Mouse (Mus musculus): Measurements from ENCODE around the gene Casp7. TPM values are rescaled to one million over a fixed set of nuclear protein-coding genes. Genes with fewer than 3 reads are reported as not detected.

Gene Casp7
- polyA plus RNA-seq, 1 experiment from 2014 or later, result 17.9 TPM

- Histone ChIP-seq H3K9ac (ENCODE audit: low read length) (no peak overlapping the region), H3K27ac (replicated peaks) (no peak overlapping the region), H3K36me3 (ENCODE audit: control insufficient read depth, insufficient read depth, low read length) (no peaks in the 10 kb centered on the region), H3K27me3 (ENCODE audit: control insufficient read depth, insufficient read depth, low read length) (no peaks in the 10 kb centered on the region), H3K9me3 (ENCODE audit: control insufficient read depth, low read length) (no peaks in the 10 kb centered on the region), H3K4me1 (replicated peaks; ENCODE audit: control insufficient read depth, insufficient read depth) (no peaks in the 10 kb centered on the region), H3K4me2 (replicated peaks; ENCODE audit: low read depth) (no peak overlapping the region), H3K4me3 (ENCODE audit: low read depth, low read length) (no peak overlapping the region)
- ATAC-seq (ENCODE audit: low FRiP score, low TSS enrichment) (no peak), DNase-seq (ENCODE audit: low spot score) (no peak)
- TF ChIP-seq EP300 (optimal IDR thresholded peaks at IDR 0.05) (no peak), CTCF (IDR thresholded peaks at IDR 0.05; ENCODE audit: low read depth) (no peak)
- WGBS, result 54% methylated on average over 5 of the region's 5 CpGs
Measured at GRCm38 (mm10) chr19:56450892-56451291, 54.0 kb downstream of the Casp7 start.

GRCm38 (mm10) chr19:56451867-56452266, 54.9 kb downstream of the Casp7 start:
- peak; percentile 59; the same call in 1 of the 2 replicates for ATAC-seq (ENCODE audit: low FRiP score, low TSS enrichment)
- H3K36me3 ChIP-seq (ENCODE audit: control insufficient read depth, insufficient read depth, low read length), result no peaks in the 10 kb centered on the region
- H3K9ac ChIP-seq (ENCODE audit: low read length), result no peak overlapping the region
- H3K4me1 ChIP-seq (replicated peaks; ENCODE audit: control insufficient read depth, insufficient read depth), result no peaks in the 10 kb centered on the region
- no peaks in the 10 kb centered on the region for H3K27me3 ChIP-seq (ENCODE audit: control insufficient read depth, insufficient read depth, low read length)
- H3K9me3 ChIP-seq (ENCODE audit: control insufficient read depth, low read length), result no peaks in the 10 kb centered on the region
- no peak overlapping the region for H3K27ac ChIP-seq (replicated peaks)
- H3K4me2 ChIP-seq (replicated peaks; ENCODE audit: low read depth), result no peak overlapping the region
- DNase-seq (ENCODE audit: low spot score), result no peak
- peak; percentile 11; the same call in 1 of the 2 replicates for TF ChIP-seq CTCF (IDR thresholded peaks at IDR 0.05; ENCODE audit: low read depth)
- TF ChIP-seq EP300 (optimal IDR thresholded peaks at IDR 0.05), result no peak
- no peak overlapping the region for H3K4me3 ChIP-seq (ENCODE audit: low read depth, low read length)
- WGBS, result 61% methylated on average over 4 of the region's 4 CpGs

GRCm38 (mm10) chr19:56452421-56452820, 55.5 kb downstream of the Casp7 start:
- H3K4me2 ChIP-seq (replicated peaks; ENCODE audit: low read depth), result no peak overlapping the region
- DNase-seq (ENCODE audit: low spot score) (no peak), ATAC-seq (ENCODE audit: low FRiP score, low TSS enrichment) (no peak)
- no peak overlapping the region for H3K9ac ChIP-seq (ENCODE audit: low read length)
- no peak overlapping the region for H3K4me3 ChIP-seq (ENCODE audit: low read depth, low read length)
- H3K36me3 ChIP-seq (ENCODE audit: control insufficient read depth, insufficient read depth, low read length), result no peaks in the 10 kb centered on the region
- TF ChIP-seq EP300 (optimal IDR thresholded peaks at IDR 0.05) (no peak), CTCF (IDR thresholded peaks at IDR 0.05; ENCODE audit: low read depth) (no peak)
- no peaks in the 10 kb centered on the region for H3K27me3 ChIP-seq (ENCODE audit: control insufficient read depth, insufficient read depth, low read length)
- WGBS, result 59% methylated on average over 2 of the region's 2 CpGs
- H3K9me3 ChIP-seq (ENCODE audit: control insufficient read depth, low read length), result no peaks in the 10 kb centered on the region
- no peak overlapping the region for H3K27ac ChIP-seq (replicated peaks)
- no peaks in the 10 kb centered on the region for H3K4me1 ChIP-seq (replicated peaks; ENCODE audit: control insufficient read depth, insufficient read depth)

GRCm38 (mm10) chr19:56454862-56455261, 57.9 kb downstream of the Casp7 start:
- Histone ChIP-seq H3K27ac (replicated peaks) (no peak overlapping the region), H3K36me3 (ENCODE audit: control insufficient read depth, insufficient read depth, low read length) (no peaks in the 10 kb centered on the region), H3K4me1 (replicated peaks; ENCODE audit: control insufficient read depth, insufficient read depth) (no peaks in the 10 kb centered on the region), H3K9me3 (ENCODE audit: control insufficient read depth, low read length) (no peaks in the 10 kb centered on the region), H3K9ac (ENCODE audit: low read length) (no peak overlapping the region), H3K27me3 (ENCODE audit: control insufficient read depth, insufficient read depth, low read length) (no peaks in the 10 kb centered on the region), H3K4me2 (replicated peaks; ENCODE audit: low read depth) (no peak overlapping the region), H3K4me3 (ENCODE audit: low read depth, low read length) (no peak overlapping the region)
- WGBS, result 75% methylated on average over 4 of the region's 4 CpGs
- no peak for TF ChIP-seq EP300 (optimal IDR thresholded peaks at IDR 0.05)
- no peak for TF ChIP-seq CTCF (IDR thresholded peaks at IDR 0.05; ENCODE audit: low read depth)
- ATAC-seq (ENCODE audit: low FRiP score, low TSS enrichment) (no peak), DNase-seq (ENCODE audit: low spot score) (no peak)

- 45% methylated on average over 2 of the region's 2 CpGs for WGBS
- TF ChIP-seq CTCF (IDR thresholded peaks at IDR 0.05; ENCODE audit: low read depth) (no peak), EP300 (optimal IDR thresholded peaks at IDR 0.05) (no peak)
- Histone ChIP-seq H3K9ac (ENCODE audit: low read length) (no peak overlapping the region), H3K4me2 (replicated peaks; ENCODE audit: low read depth) (no peak overlapping the region), H3K27me3 (ENCODE audit: control insufficient read depth, insufficient read depth, low read length) (no peaks in the 10 kb centered on the region), H3K27ac (replicated peaks) (no peak overlapping the region), H3K4me3 (ENCODE audit: low read depth, low read length) (no peak overlapping the region), H3K4me1 (replicated peaks; ENCODE audit: control insufficient read depth, insufficient read depth) (no peaks in the 10 kb centered on the region), H3K9me3 (ENCODE audit: control insufficient read depth, low read length) (no peaks in the 10 kb centered on the region), H3K36me3 (ENCODE audit: control insufficient read depth, insufficient read depth, low read length) (no peaks in the 10 kb centered on the region)
- no peak for ATAC-seq (ENCODE audit: low FRiP score, low TSS enrichment)
- DNase-seq (ENCODE audit: low spot score), result no peak
Measured at GRCm38 (mm10) chr19:56455369-56455768, 58.4 kb downstream of the Casp7 start.

GRCm38 (mm10) chr19:56457569-56457968, 60.6 kb downstream of the Casp7 start:
- Histone ChIP-seq H3K36me3 (ENCODE audit: control insufficient read depth, insufficient read depth, low read length) (no peaks in the 10 kb centered on the region), H3K4me3 (ENCODE audit: low read depth, low read length) (no peak overlapping the region), H3K4me2 (replicated peaks; ENCODE audit: low read depth) (no peak overlapping the region), H3K27me3 (ENCODE audit: control insufficient read depth, insufficient read depth, low read length) (no peaks in the 10 kb centered on the region), H3K9ac (ENCODE audit: low read length) (no peak overlapping the region), H3K27ac (replicated peaks) (no peak overlapping the region), H3K4me1 (replicated peaks; ENCODE audit: control insufficient read depth, insufficient read depth) (no peaks in the 10 kb centered on the region), H3K9me3 (ENCODE audit: control insufficient read depth, low read length) (no peaks in the 10 kb centered on the region)
- whole genome bisulfite sequencing, result 93% methylated on average over 4 of the region's 4 CpGs
- DNase-seq (ENCODE audit: low spot score) (no peak), ATAC-seq (ENCODE audit: low FRiP score, low TSS enrichment) (no peak)
- no peak for TF ChIP-seq EP300 (optimal IDR thresholded peaks at IDR 0.05)
- no peak for TF ChIP-seq CTCF (IDR thresholded peaks at IDR 0.05; ENCODE audit: low read depth)
